Mouse (Mus musculus) liver, adult 2 months (tissue): ENCODE data around the gene Nrtn.

ENCODE experiments used
- CTCF ChIP-seq: fragments of 200-500 bp; IDR thresholded peaks from 2 replicates; pipeline ENCODE4 v1.5.1; 2011; ENCODE audit warnings: low read depth, low read length, control low read depth
- POLR2A ChIP-seq: fragments of 200-500 bp; IDR thresholded peaks from 2 replicates; pipeline ENCODE4 v1.6.1; 2011; ENCODE audit warnings: low read length, control low read depth; ENCODE audit not compliant: insufficient read depth; ENCODE audit errors: extremely low read depth

GRCm38 (mm10) chr17:56793614-56794319 is 36.4 kb upstream of the Nrtn start:
- TF ChIP-seq CTCF (no peak), POLR2A (no peak)
